Mouse (Mus musculus): ENCODE results near the gene Zpbp2.

DNA sequence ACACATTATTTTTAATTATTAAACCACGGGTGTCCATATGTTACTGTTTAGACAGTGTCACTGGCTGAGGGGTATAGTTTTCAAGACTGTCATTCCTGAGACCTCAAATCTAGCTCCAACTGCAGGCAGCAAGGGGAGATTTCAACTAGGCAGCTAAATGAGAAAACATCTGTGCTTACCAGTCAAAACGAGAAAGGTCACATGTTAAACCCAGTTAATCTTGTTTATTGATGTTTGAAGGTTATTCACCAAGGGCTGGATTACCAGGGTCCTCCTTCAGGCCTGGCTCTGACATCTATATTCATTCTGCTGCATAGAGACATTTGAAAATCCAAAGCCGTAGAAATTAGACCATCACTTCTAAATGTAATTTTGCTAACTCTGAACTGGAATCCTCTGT is 46.0 kb upstream of the Zpbp2 start:
- TF ChIP-seq POLR2A (IDR thresholded peaks at IDR 0.05; ENCODE audit: control insufficient read depth, low read depth, low read length) (no peak), CTCF (IDR thresholded peaks at IDR 0.05; ENCODE audit: control insufficient read depth, insufficient read depth, insufficient replicate concordance, low read depth, low read length) (no peak)

Measured in testis, adult 2 months (tissue).